Mouse (Mus musculus): ENCODE results near the gene Neurl3. TPM values are rescaled to one million over a fixed set of nuclear protein-coding genes. Genes with fewer than 3 reads are reported as not detected.

The Neurl3 gene
- polyA plus RNA-seq, 1 experiment from 2014 or later = 2.0 TPM

DNA sequence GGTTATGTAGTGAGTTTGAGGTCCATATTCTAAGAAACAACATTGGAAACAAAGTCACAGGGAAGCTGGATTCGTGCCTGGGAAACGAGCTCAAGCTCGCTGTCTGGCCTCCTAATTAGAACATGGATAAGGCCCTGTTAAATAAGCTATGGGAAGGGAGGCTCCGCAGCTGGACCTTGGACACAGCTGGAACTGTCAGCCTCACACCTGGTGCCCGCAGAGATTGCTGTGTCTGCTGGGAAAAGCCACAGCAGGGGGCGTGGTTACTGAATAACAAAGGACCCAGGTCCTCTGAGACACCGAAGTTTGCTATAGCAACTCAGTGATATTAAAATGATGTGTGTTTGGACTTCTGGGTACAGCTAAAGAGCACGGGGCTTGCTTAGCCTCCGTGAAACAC is 23.1 kb downstream of the Neurl3 start:
- H3K27ac ChIP-seq = no peak overlapping the region
- WGBS = 3% methylated on average over 9 of the region's 9 CpGs

DNA sequence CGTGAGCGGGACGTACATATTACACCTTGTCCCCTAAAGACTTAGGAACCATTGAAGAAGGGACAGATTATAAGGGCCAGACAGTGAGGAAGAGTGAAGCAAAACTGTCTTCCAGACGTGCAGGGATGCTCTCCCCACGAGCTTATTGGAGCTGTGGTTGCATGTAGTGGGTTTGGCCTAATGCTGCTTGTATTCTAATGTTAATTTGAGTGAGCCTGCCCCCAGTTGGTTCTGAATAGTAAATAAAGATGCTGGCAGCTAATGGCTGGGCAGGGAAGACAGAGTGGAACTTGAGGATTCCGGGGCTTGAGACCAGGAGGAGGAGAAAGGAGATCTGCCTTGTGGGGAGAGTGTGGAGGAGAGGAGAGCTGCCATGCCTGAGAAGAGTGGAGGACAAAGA is 27.8 kb downstream of the Neurl3 start:
- Histone ChIP-seq H3K4me2 (replicated peaks) (no peak overlapping the region), H3K4me3 (no peak overlapping the region), H3K27ac (no peak overlapping the region), H3K36me3 (no peaks in the 10 kb centered on the region), H3K27me3 (no peaks in the 10 kb centered on the region), H3K9ac (no peak overlapping the region), H3K4me1 (peaks cover 17% of the 10 kb centered on the region), H3K9me3 (no peaks in the 10 kb centered on the region)
- WGBS = 53% methylated on average over 6 of the region's 6 CpGs
- ATAC-seq (ENCODE audit: low FRiP score, low read depth) = no peak

More for the DNA sequence above, 23.1 kb downstream of the Neurl3 start:
- Histone ChIP-seq H3K36me3 (no peaks in the 10 kb centered on the region), H3K4me3 (no peak overlapping the region), H3K9me3 (peaks cover 1% of the 10 kb centered on the region), H3K4me1 (peaks cover 11% of the 10 kb centered on the region; the same call in 1 of the 2 replicates), H3K27me3 (peaks cover 24% of the 10 kb centered on the region), H3K4me2 (replicated peaks) (no peak overlapping the region), H3K9ac (no peak overlapping the region)
- no peak for ATAC-seq (ENCODE audit: low FRiP score, low read depth)

DNA sequence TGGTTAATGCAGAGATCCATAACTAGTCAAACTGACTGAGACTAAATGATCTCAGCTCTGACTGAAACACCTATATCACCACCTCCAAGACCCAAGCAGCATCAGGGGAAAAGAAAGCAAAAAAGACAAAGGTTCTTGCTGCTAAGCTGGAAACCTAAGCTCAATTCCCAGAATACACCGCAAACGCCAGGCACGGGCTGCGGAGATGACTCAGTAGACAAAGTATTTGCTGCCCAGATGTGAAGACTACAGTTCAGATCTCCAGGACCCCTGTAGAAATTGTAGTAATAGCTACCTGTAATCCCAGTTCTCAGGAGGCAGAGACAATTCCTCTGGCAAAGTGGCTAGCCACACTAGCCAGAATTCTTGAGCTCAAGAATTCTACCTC is 29.7 kb downstream of the Neurl3 start:
- no peak overlapping the region for H3K9ac ChIP-seq
- no peaks in the 10 kb centered on the region for H3K36me3 ChIP-seq
- H3K4me3 ChIP-seq = no peak overlapping the region
- no peak for ATAC-seq (ENCODE audit: low FRiP score, low read depth)
- no peaks in the 10 kb centered on the region for H3K9me3 ChIP-seq
- peak overlapping the region; percentile 86 for H3K4me2 ChIP-seq (replicated peaks)
- no peak overlapping the region for H3K27ac ChIP-seq
- H3K27me3 ChIP-seq = no peaks in the 10 kb centered on the region
- peaks cover 18% of the 10 kb centered on the region for H3K4me1 ChIP-seq
- WGBS = 94% methylated on average over 4 of the region's 4 CpGs

DNA sequence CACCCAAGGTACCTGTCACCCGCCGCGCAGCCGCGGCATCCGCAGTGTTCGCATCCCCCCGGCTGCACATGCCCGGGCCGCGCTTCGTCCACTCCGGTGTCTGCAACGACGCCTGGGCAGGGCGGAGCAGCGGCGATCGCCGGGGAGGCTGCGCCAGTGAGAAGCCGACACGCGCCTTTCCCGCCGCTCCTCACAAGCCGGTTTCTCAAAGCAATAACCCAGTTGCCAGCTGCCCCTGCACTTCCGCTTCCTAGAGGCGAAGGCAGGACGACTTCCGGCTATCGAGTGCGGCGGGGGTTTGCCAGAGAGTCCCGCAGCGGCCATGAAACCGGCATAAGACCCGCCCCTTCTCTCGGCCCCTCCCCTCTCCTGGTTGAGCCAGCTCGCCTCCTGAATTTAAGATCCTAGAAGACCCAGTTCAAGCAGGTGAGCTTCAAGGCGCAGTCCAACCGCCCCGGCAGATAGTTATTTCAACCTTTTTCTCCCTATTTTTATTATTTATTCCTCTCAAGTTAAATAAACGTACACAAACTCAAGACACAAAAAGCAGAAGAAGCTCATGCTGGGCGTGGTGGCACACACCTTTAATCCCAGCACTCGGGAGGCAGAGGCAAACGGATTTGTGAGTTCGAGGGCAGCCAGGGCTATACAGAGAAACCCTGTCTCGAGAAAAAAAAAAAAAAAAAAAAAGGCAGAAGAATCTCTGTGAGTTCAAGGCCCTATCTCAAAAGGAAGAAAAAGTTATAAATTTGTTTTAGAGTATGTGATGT is 30.2 kb downstream of the Neurl3 start, which contains the start of gene Uggt1:
Gene Uggt1, minus strand, starts transcription at position 663 of the 770 bp plus-strand sequence.
- peak within 1 kb of the TSS; percentile 95 for H3K4me3 ChIP-seq
- H3K27me3 ChIP-seq = no peaks in the 10 kb centered on the region
- peak within 1 kb of the TSS; percentile 86 for H3K9ac ChIP-seq
- peaks cover 18% of the 10 kb centered on the region for H3K4me1 ChIP-seq
- H3K9me3 ChIP-seq = no peaks in the 10 kb centered on the region
- WGBS = 3% methylated on average over 49 of the region's 49 CpGs
- H3K27ac ChIP-seq = peak within 1 kb of the TSS; percentile 73
- H3K4me2 ChIP-seq (replicated peaks) = peak within 1 kb of the TSS; percentile 86
- H3K36me3 ChIP-seq = no peaks in the 10 kb centered on the region
- peak; percentile 96 for ATAC-seq (ENCODE audit: low FRiP score, low read depth)

DNA sequence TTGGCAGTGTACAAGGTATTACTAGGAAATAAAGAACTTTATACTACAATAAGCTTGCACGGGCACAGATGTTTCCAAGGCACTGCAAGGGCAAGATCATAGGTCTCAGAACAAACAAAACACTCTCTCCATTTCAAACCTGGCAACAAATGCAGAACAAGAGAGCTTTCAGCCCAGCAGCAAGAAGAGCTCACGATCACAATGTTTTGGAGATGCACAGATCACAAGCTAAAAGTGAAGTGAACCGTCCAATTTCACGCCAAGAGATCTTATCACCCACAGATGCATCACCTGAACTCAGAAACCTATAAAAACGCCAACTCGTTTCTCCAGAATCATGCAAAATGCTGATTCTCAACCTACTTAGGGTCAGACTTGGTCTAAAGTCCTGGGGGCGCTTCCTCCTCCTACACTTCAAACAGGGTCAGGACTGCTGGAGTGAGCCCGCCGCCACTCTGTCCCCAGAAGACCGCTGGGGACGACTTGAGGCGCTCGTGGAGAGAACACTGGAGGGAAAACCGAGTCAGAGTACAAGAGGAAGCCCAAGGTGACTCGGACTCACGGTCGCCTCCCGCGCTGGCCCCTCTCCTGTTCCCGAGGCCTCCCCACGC is 30.9 kb downstream of the Neurl3 start:
- Histone ChIP-seq H3K4me3 (peak overlapping the region; percentile 95), H3K4me1 (peaks cover 18% of the 10 kb centered on the region), H3K9ac (peak overlapping the region; percentile 86), H3K36me3 (no peaks in the 10 kb centered on the region), H3K27me3 (no peaks in the 10 kb centered on the region), H3K4me2 (replicated peaks) (peak overlapping the region; percentile 86), H3K27ac (peak overlapping the region; percentile 73), H3K9me3 (no peaks in the 10 kb centered on the region)
- no peak; the same call in 1 of the 2 replicates for ATAC-seq (ENCODE audit: low FRiP score, low read depth)
- WGBS = 3% methylated on average over 21 of the region's 21 CpGs

DNA sequence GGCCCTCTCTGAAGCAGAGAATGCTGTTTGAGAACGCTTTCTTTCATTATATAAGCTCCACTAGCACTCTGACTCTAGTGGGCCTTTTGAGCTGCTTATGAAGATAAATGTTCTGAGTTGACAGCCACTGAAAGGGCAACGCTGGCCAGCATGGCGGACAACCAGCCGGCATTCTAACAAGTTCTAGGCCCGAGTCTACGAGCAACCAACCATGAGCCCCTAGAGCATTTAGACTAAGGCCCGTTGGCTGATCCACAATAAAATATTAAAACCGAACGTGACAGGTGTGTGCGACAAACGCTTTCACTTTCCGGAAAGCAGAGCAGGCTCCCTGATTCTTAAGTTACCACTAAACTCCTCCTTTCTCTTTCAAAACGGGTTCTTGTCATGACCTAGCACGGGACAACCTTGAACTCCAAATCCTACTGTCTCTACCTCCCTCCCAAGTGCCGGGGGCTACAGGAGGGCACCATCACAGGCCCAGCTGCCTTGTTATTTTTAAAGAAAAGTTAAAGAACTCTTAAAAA is 32.5 kb downstream of the Neurl3 start:
- peaks cover 18% of the 10 kb centered on the region for H3K4me1 ChIP-seq
- H3K27me3 ChIP-seq = no peaks in the 10 kb centered on the region
- H3K9me3 ChIP-seq = no peaks in the 10 kb centered on the region
- ATAC-seq (ENCODE audit: low FRiP score, low read depth) = no peak
- H3K36me3 ChIP-seq = peaks cover 3% of the 10 kb centered on the region; the same call in 1 of the 2 replicates
- no peak overlapping the region for H3K27ac ChIP-seq
- no peak overlapping the region for H3K4me3 ChIP-seq
- 80% methylated on average over 15 of the region's 15 CpGs for WGBS
- H3K9ac ChIP-seq = no peak overlapping the region
- 0 out of 2 replicates have a peak overlapping the region, but pooled peaks have one; percentile 4 for H3K4me2 ChIP-seq (replicated peaks)

DNA sequence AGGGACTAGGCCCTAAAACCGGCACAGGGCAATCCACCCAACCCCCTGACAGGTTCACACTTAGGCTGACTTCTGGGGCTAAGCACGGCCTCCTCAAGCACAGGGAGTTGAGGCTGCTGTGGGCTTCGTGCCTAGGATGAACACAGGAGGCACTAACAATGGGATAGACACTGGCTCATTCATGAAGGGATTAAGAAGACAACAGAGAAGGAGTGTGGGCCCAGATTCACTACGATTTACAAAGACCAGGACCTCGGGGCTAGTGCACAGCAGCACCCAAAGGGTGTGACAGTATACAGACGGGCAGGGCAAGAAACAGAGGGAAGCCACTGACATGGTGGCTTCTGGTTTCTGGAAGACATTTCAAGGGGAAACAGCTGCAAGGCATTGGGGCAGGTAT is 34.3 kb downstream of the Neurl3 start:
- ATAC-seq (ENCODE audit: low FRiP score, low read depth) = no peak
- peaks cover 18% of the 10 kb centered on the region for H3K4me1 ChIP-seq
- no peak overlapping the region for H3K9ac ChIP-seq
- no peaks in the 10 kb centered on the region for H3K27me3 ChIP-seq
- no peak overlapping the region for H3K27ac ChIP-seq
- no peaks in the 10 kb centered on the region for H3K9me3 ChIP-seq
- H3K4me3 ChIP-seq = no peak overlapping the region
- no peak overlapping the region for H3K4me2 ChIP-seq (replicated peaks)
- WGBS = 79% methylated on average over 6 of the region's 6 CpGs
- H3K36me3 ChIP-seq = peaks cover 3% of the 10 kb centered on the region; the same call in 1 of the 2 replicates

DNA sequence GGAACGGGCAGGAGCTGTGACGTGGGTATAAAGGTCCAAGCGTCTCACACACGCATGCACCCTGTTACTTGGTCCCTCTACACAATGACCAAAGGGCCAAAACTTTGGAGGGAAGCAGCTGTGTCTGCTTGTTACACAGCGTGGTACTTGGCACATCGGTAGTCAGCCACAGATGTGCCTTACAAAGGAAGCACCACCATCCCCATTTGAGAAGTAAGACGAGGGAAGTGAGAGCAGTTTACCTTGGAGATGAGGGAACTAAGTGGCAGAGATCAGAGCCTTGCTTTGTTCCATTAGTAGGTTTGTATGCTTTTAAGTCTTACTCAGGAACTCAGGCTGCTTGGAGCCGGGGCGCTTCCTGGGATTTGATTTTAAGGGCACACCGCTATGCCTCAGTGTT is 35.1 kb downstream of the Neurl3 start:
- H3K27me3 ChIP-seq = no peaks in the 10 kb centered on the region
- H3K9ac ChIP-seq = no peak overlapping the region
- H3K4me3 ChIP-seq = no peak overlapping the region
- peaks cover 18% of the 10 kb centered on the region for H3K4me1 ChIP-seq
- H3K9me3 ChIP-seq = no peaks in the 10 kb centered on the region
- peaks cover 9% of the 10 kb centered on the region for H3K36me3 ChIP-seq
- no peak overlapping the region for H3K4me2 ChIP-seq (replicated peaks)
- H3K27ac ChIP-seq = no peak overlapping the region
- ATAC-seq (ENCODE audit: low FRiP score, low read depth) = no peak
- WGBS = 94% methylated on average over 10 of the region's 10 CpGs

DNA sequence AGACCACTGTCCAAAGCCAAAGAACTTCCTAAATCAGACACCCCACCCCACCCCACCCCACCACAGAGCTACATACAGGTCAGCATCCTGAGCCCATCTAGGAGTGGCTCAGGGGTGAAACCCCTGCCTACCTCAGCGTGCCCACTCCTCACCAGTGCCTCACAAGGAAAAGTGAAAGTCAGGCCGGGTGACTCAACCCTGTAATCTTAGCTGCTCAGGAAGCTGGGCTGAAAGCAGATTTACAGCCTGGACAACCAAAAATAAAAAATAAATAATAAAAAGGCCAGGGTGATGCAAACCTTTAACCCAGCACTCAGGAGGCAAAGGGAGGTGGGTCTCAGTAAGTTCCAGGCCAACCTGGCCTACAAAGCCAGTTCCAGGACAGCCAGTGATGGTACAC is 38.6 kb downstream of the Neurl3 start:
- no peaks in the 10 kb centered on the region for H3K9me3 ChIP-seq
- WGBS = 85% methylated on average over 2 of the region's 2 CpGs
- H3K9ac ChIP-seq = no peak overlapping the region
- no peak for ATAC-seq (ENCODE audit: low FRiP score, low read depth)
- no peak overlapping the region for H3K4me3 ChIP-seq
- H3K27me3 ChIP-seq = no peaks in the 10 kb centered on the region
- no peaks in the 10 kb centered on the region for H3K4me1 ChIP-seq
- peaks cover 27% of the 10 kb centered on the region for H3K36me3 ChIP-seq
- H3K27ac ChIP-seq = no peak overlapping the region
- H3K4me2 ChIP-seq (replicated peaks) = no peak overlapping the region

DNA sequence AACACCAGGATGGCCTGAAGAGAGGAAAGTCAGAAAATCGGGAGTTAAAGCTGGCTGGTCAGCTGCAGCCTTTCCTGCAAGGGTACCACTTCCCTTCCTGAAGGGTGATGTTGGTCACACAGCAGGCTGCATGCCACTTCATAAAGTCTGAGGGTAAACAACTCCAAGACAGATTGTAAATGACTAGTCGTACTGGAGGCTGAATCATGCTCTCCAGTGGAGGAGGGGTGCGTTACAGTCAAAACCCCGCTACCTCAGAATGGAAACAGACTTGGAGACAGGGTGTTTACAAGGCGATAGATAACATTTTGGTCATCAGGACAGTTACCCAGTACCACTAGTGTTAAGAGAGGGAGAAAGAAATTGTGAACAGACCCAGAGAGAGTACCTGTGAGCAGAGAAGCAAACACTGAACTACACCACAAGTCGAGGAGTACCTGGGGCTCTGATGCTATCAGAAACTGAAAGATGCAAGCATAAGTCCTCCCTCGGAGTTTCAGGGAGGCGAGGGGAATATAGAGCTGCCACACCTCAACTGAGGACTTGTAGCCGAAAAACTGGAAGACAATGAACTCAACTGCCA is 39.3 kb downstream of the Neurl3 start:
- Histone ChIP-seq H3K9me3 (no peaks in the 10 kb centered on the region), H3K4me1 (no peaks in the 10 kb centered on the region), H3K9ac (no peak overlapping the region), H3K27ac (no peak overlapping the region), H3K36me3 (peaks cover 31% of the 10 kb centered on the region), H3K4me3 (no peak overlapping the region), H3K27me3 (no peaks in the 10 kb centered on the region), H3K4me2 (replicated peaks) (no peak overlapping the region)
- 76% methylated on average over 9 of the region's 9 CpGs for WGBS
- ATAC-seq (ENCODE audit: low FRiP score, low read depth) = no peak

DNA sequence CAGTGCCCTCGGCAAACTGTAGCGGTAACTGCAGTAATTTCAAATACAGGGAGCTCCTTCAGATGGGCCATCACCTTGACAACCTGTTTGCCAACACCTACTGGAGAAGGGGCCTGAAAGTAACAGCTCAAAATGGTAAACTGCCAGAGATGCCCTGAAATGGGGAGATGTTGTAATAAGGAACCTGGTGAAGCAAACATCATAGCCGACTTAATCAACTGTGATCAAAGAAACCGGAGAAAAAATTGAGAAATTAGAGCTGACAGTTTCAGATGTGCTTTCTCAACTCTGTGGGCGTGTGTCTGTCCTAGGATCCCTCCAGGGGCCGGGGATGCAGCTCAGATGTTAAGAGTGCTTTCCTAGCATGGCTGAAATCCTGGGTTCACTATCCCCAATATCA is 41.3 kb downstream of the Neurl3 start:
- no peaks in the 10 kb centered on the region for H3K9me3 ChIP-seq
- no peak overlapping the region for H3K27ac ChIP-seq
- no peaks in the 10 kb centered on the region for H3K4me1 ChIP-seq
- H3K4me3 ChIP-seq = no peak overlapping the region
- no peak overlapping the region for H3K9ac ChIP-seq
- peaks cover 44% of the 10 kb centered on the region for H3K36me3 ChIP-seq
- H3K27me3 ChIP-seq = no peaks in the 10 kb centered on the region
- 89% methylated on average over 6 of the region's 6 CpGs for WGBS
- H3K4me2 ChIP-seq (replicated peaks) = no peak overlapping the region
- no peak for ATAC-seq (ENCODE audit: low FRiP score, low read depth)

All from limb, embryonic 13.5 days (tissue).